Mouse (Mus musculus): ENCODE measurements around the gene Ehd4. TPM values are rescaled to one million over a fixed set of nuclear protein-coding genes. Genes with fewer than 3 reads are reported as not detected.

The Ehd4 gene
- total and polyA plus RNA-seq, 2 experiments from 2014 or later, result 250 to 547 TPM

DNA sequence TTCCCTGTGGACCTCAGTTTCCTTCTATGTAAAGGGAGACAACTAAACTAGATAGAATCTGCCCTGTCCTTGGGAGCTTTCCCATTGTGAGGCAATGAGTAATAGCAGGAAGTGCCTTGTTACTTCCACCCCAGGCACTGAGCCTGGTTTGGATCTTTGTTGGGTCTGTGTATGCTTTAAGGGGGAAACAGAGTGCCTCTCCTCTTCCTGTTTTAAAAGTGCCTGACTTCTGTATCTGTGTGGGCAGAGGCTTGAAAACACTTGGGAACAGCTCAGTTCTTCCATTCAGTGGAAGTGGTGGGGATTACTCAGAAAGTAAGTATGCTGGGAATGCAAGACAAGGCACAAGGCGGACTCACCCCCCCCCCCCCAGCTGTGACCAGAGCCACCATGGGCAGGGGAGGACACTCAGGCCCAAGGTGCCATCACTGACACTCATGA is 25.8 kb downstream of the Ehd4 start:
- no peak overlapping the region; the same call in 1 of the 2 replicates for H3K9ac ChIP-seq (replicated peaks; ENCODE audit: low read depth, low read length)
- no peak overlapping the region for H3K4me3 ChIP-seq (ENCODE audit: low read depth, low read length)
- H3K27me3 ChIP-seq (ENCODE audit: control insufficient read depth, insufficient read depth, low read length), result no peaks in the 10 kb centered on the region
- H3K4me2 ChIP-seq (ENCODE audit: low read depth, low read length), result no peak overlapping the region
- 6% methylated on average over 1 of the region's 1 CpGs for WGBS
- H3K27ac ChIP-seq (ENCODE audit: low read depth), result peak overlapping the region; percentile 94
- no peaks in the 10 kb centered on the region for H3K9me3 ChIP-seq (replicated peaks; ENCODE audit: control insufficient read depth, low read length)
- H3K36me3 ChIP-seq (replicated peaks; ENCODE audit: control insufficient read depth, insufficient read depth, low read length), result peaks cover 35% of the 10 kb centered on the region
- peaks cover 84% of the 10 kb centered on the region for H3K4me1 ChIP-seq (ENCODE audit: control insufficient read depth, insufficient read depth)
- TF ChIP-seq CTCF (IDR thresholded peaks at IDR 0.05; ENCODE audit: low read depth) (no peak), EP300 (IDR thresholded peaks at IDR 0.05; ENCODE audit: low read depth) (0 out of 2 replicates have a peak, but pooled peaks have one; percentile 42)
- ATAC-seq (ENCODE audit: insufficient read depth, low read depth) (peak; percentile 72), DNase-seq (ENCODE audit: low spot score) (peak; percentile 88)

DNA sequence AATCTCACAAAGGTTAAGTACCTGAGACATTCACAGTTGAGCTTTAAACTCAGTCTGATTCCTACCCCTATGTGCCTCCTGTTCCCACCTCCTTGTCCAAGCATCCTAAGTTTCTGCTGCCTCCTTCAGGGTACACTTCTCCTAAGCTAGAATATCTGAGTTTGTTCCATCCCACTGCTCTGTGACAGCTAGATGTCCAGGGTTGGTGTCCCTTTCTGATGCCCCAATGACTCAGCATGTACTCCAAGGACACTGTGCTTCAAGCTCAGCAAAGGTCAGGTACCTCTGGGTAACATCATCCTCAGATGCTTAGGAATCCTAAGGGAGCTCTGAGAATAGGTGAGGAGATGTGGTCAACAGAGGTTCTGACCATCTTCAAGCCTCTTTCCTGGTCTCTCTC is 26.4 kb downstream of the Ehd4 start:
- ATAC-seq (ENCODE audit: insufficient read depth, low read depth), result no peak
- Histone ChIP-seq H3K9ac (replicated peaks; ENCODE audit: low read depth, low read length) (no peak overlapping the region; the same call in 1 of the 2 replicates), H3K4me2 (ENCODE audit: low read depth, low read length) (no peak overlapping the region), H3K27me3 (ENCODE audit: control insufficient read depth, insufficient read depth, low read length) (no peaks in the 10 kb centered on the region), H3K4me1 (ENCODE audit: control insufficient read depth, insufficient read depth) (peaks cover 84% of the 10 kb centered on the region), H3K9me3 (replicated peaks; ENCODE audit: control insufficient read depth, low read length) (no peaks in the 10 kb centered on the region), H3K36me3 (replicated peaks; ENCODE audit: control insufficient read depth, insufficient read depth, low read length) (peaks cover 37% of the 10 kb centered on the region), H3K27ac (ENCODE audit: low read depth) (peak overlapping the region; percentile 94), H3K4me3 (ENCODE audit: low read depth, low read length) (no peak overlapping the region)
- TF ChIP-seq CTCF (IDR thresholded peaks at IDR 0.05; ENCODE audit: low read depth), result no peak
- no peak for TF ChIP-seq EP300 (IDR thresholded peaks at IDR 0.05; ENCODE audit: low read depth)
- no peak for DNase-seq (ENCODE audit: low spot score)

DNA sequence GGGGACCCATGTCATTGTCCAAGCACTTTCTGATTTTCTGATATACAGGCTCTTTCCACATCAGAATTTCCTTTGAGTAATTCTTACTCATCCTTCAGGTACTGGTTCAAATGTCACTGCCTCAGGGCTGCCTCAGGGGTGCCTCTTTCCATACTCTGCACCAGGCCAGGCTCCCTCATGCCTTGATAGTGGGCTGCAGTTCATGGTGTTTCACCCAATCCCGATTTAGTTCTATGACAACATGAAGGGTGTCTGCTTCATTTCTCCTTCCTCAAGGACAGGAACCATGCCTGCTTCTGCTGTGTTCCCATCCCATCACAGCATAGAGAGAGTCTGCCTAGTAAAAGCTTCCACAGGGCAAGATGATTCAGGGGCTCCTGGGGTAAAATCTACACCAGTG is 27.5 kb downstream of the Ehd4 start:
- no peaks in the 10 kb centered on the region for H3K9me3 ChIP-seq (replicated peaks; ENCODE audit: control insufficient read depth, low read length)
- no peak overlapping the region for H3K4me3 ChIP-seq (ENCODE audit: low read depth, low read length)
- ATAC-seq (ENCODE audit: insufficient read depth, low read depth) (peak; percentile 31; the same call in 1 of the 2 replicates), DNase-seq (ENCODE audit: low spot score) (peak; percentile 43)
- WGBS, result 25% methylated on average over 1 of the region's 1 CpGs
- H3K4me2 ChIP-seq (ENCODE audit: low read depth, low read length), result no peak overlapping the region
- TF ChIP-seq CTCF (IDR thresholded peaks at IDR 0.05; ENCODE audit: low read depth), result no peak
- H3K4me1 ChIP-seq (ENCODE audit: control insufficient read depth, insufficient read depth), result peaks cover 85% of the 10 kb centered on the region
- peak overlapping the region; percentile 94 for H3K27ac ChIP-seq (ENCODE audit: low read depth)
- H3K36me3 ChIP-seq (replicated peaks; ENCODE audit: control insufficient read depth, insufficient read depth, low read length), result peaks cover 37% of the 10 kb centered on the region
- no peak overlapping the region for H3K9ac ChIP-seq (replicated peaks; ENCODE audit: low read depth, low read length)
- H3K27me3 ChIP-seq (ENCODE audit: control insufficient read depth, insufficient read depth, low read length), result no peaks in the 10 kb centered on the region

DNA sequence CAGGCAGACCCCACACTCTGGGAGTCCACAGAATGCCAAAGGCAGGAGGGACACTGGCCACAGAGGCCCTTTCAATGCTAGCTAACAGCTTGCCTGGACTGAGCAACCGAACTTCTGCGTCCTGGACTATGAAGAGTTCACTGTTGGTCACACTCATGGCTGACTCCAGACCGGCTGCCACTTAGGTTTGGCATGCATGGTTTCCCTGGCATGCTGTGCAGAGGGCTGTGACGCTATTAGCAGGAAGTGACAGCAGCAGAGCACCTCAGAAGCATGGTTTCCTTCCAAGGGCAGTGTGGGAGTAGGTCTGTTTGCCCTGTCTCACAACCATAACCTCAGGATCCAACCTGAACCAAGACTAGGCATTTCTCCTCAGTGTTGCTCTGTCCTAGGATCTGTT is 28.0 kb downstream of the Ehd4 start:
- WGBS, result 27% methylated on average over 4 of the region's 4 CpGs
- Histone ChIP-seq H3K4me1 (ENCODE audit: control insufficient read depth, insufficient read depth) (peaks cover 81% of the 10 kb centered on the region), H3K9ac (replicated peaks; ENCODE audit: low read depth, low read length) (no peak overlapping the region)

DNA sequence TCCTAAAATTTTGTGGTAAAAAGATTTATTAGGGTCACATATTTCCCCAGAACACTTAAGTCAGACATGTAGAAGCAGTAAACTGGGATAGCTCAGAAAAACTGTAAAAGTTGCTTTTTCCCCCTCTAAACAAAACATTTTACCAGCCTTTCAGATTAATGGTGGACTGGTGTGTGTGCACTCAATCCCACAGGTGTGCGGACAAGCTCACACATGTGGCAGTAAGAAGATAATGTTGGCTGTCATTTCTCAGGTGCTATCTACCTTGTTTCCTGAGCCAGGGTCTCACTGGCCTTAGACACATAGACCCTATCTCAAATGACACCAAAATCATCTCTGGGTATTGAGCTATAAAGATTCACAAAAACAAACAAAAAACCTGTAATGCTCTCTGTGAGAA is 28.9 kb downstream of the Ehd4 start:
- DNase-seq (ENCODE audit: low spot score) (no peak), ATAC-seq (ENCODE audit: insufficient read depth, low read depth) (no peak)
- WGBS, result 97% methylated on average over 1 of the region's 1 CpGs
- Histone ChIP-seq H3K9ac (replicated peaks; ENCODE audit: low read depth, low read length) (no peak overlapping the region), H3K36me3 (replicated peaks; ENCODE audit: control insufficient read depth, insufficient read depth, low read length) (peaks cover 40% of the 10 kb centered on the region), H3K27ac (ENCODE audit: low read depth) (peak overlapping the region; percentile 44), H3K9me3 (replicated peaks; ENCODE audit: control insufficient read depth, low read length) (no peaks in the 10 kb centered on the region), H3K4me3 (ENCODE audit: low read depth, low read length) (no peak overlapping the region), H3K4me1 (ENCODE audit: control insufficient read depth, insufficient read depth) (peaks cover 79% of the 10 kb centered on the region), H3K27me3 (ENCODE audit: control insufficient read depth, insufficient read depth, low read length) (no peaks in the 10 kb centered on the region), H3K4me2 (ENCODE audit: low read depth, low read length) (no peak overlapping the region)
- TF ChIP-seq CTCF (IDR thresholded peaks at IDR 0.05; ENCODE audit: low read depth) (no peak), EP300 (IDR thresholded peaks at IDR 0.05; ENCODE audit: low read depth) (no peak)

More for the DNA sequence above, 28.0 kb downstream of the Ehd4 start:
- H3K4me2 ChIP-seq (ENCODE audit: low read depth, low read length), result no peak overlapping the region
- no peaks in the 10 kb centered on the region for H3K27me3 ChIP-seq (ENCODE audit: control insufficient read depth, insufficient read depth, low read length)
- DNase-seq (ENCODE audit: low spot score), result no peak
- H3K9me3 ChIP-seq (replicated peaks; ENCODE audit: control insufficient read depth, low read length), result no peaks in the 10 kb centered on the region
- TF ChIP-seq EP300 (IDR thresholded peaks at IDR 0.05; ENCODE audit: low read depth) (no peak), CTCF (IDR thresholded peaks at IDR 0.05; ENCODE audit: low read depth) (no peak)
- H3K36me3 ChIP-seq (replicated peaks; ENCODE audit: control insufficient read depth, insufficient read depth, low read length), result peaks cover 37% of the 10 kb centered on the region
- H3K4me3 ChIP-seq (ENCODE audit: low read depth, low read length), result no peak overlapping the region
- ATAC-seq (ENCODE audit: insufficient read depth, low read depth), result peak; percentile 31
- peak overlapping the region; percentile 94 for H3K27ac ChIP-seq (ENCODE audit: low read depth)

DNA sequence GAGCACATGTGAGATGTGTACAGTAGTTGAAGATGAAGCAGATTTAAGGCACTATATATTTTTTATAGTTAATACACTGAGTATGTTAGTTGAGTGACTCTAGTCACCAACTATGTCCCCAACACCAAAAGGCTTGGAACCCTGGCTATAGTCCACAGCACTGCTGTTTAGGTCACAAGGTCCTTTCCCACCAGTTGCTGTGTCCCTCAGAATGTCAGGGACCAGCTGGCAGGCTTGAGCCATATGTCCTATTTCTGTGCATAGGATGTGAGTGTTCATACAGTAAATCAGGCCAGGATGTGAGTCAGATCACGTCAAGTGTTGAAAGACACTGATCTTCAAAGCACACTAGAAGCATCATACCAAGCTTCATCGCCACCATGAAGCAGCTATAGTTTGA is 29.5 kb downstream of the Ehd4 start:
- peaks cover 75% of the 10 kb centered on the region for H3K4me1 ChIP-seq (ENCODE audit: control insufficient read depth, insufficient read depth)
- H3K27me3 ChIP-seq (ENCODE audit: control insufficient read depth, insufficient read depth, low read length), result no peaks in the 10 kb centered on the region
- DNase-seq (ENCODE audit: low spot score) (no peak), ATAC-seq (ENCODE audit: insufficient read depth, low read depth) (no peak)
- peak overlapping the region; percentile 44; the same call in 1 of the 2 replicates for H3K27ac ChIP-seq (ENCODE audit: low read depth)
- no peaks in the 10 kb centered on the region for H3K9me3 ChIP-seq (replicated peaks; ENCODE audit: control insufficient read depth, low read length)
- no peak overlapping the region for H3K4me2 ChIP-seq (ENCODE audit: low read depth, low read length)
- H3K4me3 ChIP-seq (ENCODE audit: low read depth, low read length), result no peak overlapping the region
- H3K36me3 ChIP-seq (replicated peaks; ENCODE audit: control insufficient read depth, insufficient read depth, low read length), result peaks cover 46% of the 10 kb centered on the region
- 61% methylated on average over 2 of the region's 2 CpGs for WGBS
- H3K9ac ChIP-seq (replicated peaks; ENCODE audit: low read depth, low read length), result no peak overlapping the region
- TF ChIP-seq CTCF (IDR thresholded peaks at IDR 0.05; ENCODE audit: low read depth) (no peak), EP300 (IDR thresholded peaks at IDR 0.05; ENCODE audit: low read depth) (no peak)

Measured in heart, postnatal 0 days (tissue).